Mouse (Mus musculus): ENCODE results near the gene Gpr63.

- TF ChIP-seq GATA1 (IDR thresholded peaks at IDR 0.05; ENCODE audit: low read length) (no peak), TAL1 (IDR thresholded peaks at IDR 0.05; ENCODE audit: low read length) (no peak)
Observed at GRCm38 (mm10) chr4:24942728-24943424, 23.3 kb upstream of the Gpr63 start.

All from erythroblast, embryonic 14.5 days (primary cell).